Mouse (Mus musculus) embryonic facial prominence, embryonic 11.5 days (tissue): ENCODE data around the gene Usp8. TPM values are rescaled to one million over a fixed set of nuclear protein-coding genes. Genes with fewer than 3 reads are reported as not detected.

Experiments
- ATAC-seq: fragments of 200-750 bp; cut with Nextera tagmentation; replicated peaks from 2 replicates; pipeline ENCODE4 v1.8.0; 2017; ENCODE audit warnings: low read depth; ENCODE audit not compliant: insufficient number of reproducible peaks, low FRiP score, low TSS enrichment
- DNase-seq: peaks from one replicate; pipeline ENCODE4 v3.0.0-alpha.2; 2015; ENCODE audit warnings: low spot score
- H3K27ac ChIP-seq: fragments of 300-500 bp; sonication (generic); replicated peaks from 2 replicates; pipeline ENCODE4 v1.5.1; 2014; ENCODE audit warnings: mild to moderate bottlenecking, low read depth, low read length, control low read depth
- H3K27me3 ChIP-seq: fragments of 300-500 bp; sonication (generic); 2 replicates; pipeline ENCODE4 v1.6.1; 2014; ENCODE audit warnings: mild to moderate bottlenecking, low read length, moderate library complexity, mixed read lengths; ENCODE audit not compliant: control insufficient read depth, insufficient read depth
- H3K36me3 ChIP-seq: fragments of 300-500 bp; sonication (generic); replicated peaks from 2 replicates; pipeline ENCODE4 v1.6.1; 2014; ENCODE audit warnings: low read depth, mild to moderate bottlenecking, low read length, moderate library complexity, mixed read lengths; ENCODE audit not compliant: control insufficient read depth, insufficient read depth
- H3K4me1 ChIP-seq: fragments of 300-500 bp; sonication (generic); 2 replicates; pipeline ENCODE4 v1.6.1; 2014; ENCODE audit warnings: low read length, mixed read lengths; ENCODE audit not compliant: control insufficient read depth, insufficient read depth
- H3K4me2 ChIP-seq: fragments of 300-500 bp; sonication (generic); 2 replicates; pipeline ENCODE4 v1.6.1; 2014; ENCODE audit warnings: low read depth, mild to moderate bottlenecking, control low read depth, low read length, moderate library complexity
- H3K4me3 ChIP-seq: fragments of 300-500 bp; sonication (generic); 2 replicates; pipeline ENCODE4 v1.5.1; 2014; ENCODE audit warnings: low read depth, low read length, control low read depth
- H3K9ac ChIP-seq: fragments of 300-500 bp; sonication (generic); replicated peaks from 2 replicates; pipeline ENCODE4 v1.6.1; 2014; ENCODE audit warnings: mild to moderate bottlenecking, control low read depth, low read length
- H3K9me3 ChIP-seq: fragments of 300-500 bp; sonication (generic); replicated peaks from 2 replicates; pipeline ENCODE4 v1.6.1; 2016; ENCODE audit warnings: mild to moderate bottlenecking, low read length, inconsistent platforms, mixed read lengths; ENCODE audit not compliant: control insufficient read depth
- WGBS: fragments of 180-500 bp; shearing (Covaris S2); extraction: QIAGEN DNeasy Blood & Tissue Kit; methylation state at CpG from one replicate; pipeline ENCODE4 v1.1.7; 2014; 5-methylcytosine and 5-hydroxymethylcytosine counted together
- polyA plus RNA-seq: library from polyadenylated mRNA; unstranded; fragments of >200 nt; fragmentation: Nextera tagmentation; extraction: Ambion mirVana; gene quantifications from 2 replicates; pipeline ENCODE4 v1.2.1, GENCODE M21; 2014

Gene Usp8
- polyA plus RNA-seq, 1 experiment from 2014 or later: 52.5 TPM

DNA sequence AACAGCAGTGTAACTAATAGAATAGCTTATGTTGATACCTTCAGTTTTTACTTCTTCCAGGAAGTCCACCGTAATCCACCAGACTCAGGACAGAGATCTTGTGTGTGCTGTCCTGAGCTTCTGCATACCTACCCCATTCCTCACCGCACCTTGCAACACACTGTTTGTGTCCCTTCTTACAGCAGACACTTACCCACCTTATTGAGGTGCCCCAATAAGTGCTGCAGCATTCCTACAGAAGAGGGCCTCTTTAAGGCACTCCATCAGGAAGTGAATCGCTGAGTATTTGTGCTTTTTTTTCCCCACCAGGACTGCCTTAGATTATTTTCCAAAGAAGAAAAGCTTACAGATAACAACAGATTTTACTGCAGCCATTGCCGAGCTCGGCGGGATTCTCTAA is 48.5 kb downstream of the Usp8 start:
- H3K9ac ChIP-seq: no peak overlapping the region
- no peak overlapping the region for H3K27ac ChIP-seq
- no peaks in the 10 kb centered on the region for H3K4me1 ChIP-seq
- H3K36me3 ChIP-seq: peaks cover 2% of the 10 kb centered on the region
- no peak overlapping the region for H3K4me2 ChIP-seq
- H3K27me3 ChIP-seq: no peaks in the 10 kb centered on the region
- ATAC-seq (no peak), DNase-seq (no peak)
- 98% methylated on average over 6 of the region's 6 CpGs for WGBS
- H3K9me3 ChIP-seq: no peaks in the 10 kb centered on the region
- H3K4me3 ChIP-seq: no peak overlapping the region

DNA sequence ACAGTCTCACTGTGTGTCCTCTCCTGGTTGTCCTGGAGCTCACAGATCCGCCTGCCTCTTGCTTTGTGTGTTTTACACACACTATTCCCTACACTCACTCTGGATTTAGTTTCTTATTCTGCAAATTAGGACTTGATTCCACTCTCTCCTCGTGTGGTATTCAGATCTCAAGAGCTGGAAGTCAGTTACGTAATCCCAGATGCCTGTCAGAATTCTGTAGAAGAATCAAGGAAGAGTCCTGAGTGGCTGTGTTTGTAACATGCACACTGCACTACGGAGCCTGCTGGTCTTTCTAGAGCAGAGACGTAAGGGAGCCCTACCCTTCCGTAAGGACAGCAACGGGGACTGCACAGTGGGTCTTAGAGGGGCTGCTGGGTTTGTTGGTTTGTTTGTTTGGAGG is 52.2 kb downstream of the Usp8 start:
- Histone ChIP-seq H3K9ac (no peak overlapping the region), H3K4me1 (no peaks in the 10 kb centered on the region), H3K4me2 (no peak overlapping the region), H3K4me3 (no peak overlapping the region), H3K27me3 (no peaks in the 10 kb centered on the region), H3K36me3 (peaks cover 6% of the 10 kb centered on the region; the same call in 1 of the 2 replicates), H3K9me3 (no peaks in the 10 kb centered on the region), H3K27ac (no peak overlapping the region)
- DNase-seq: no peak
- ATAC-seq: no peak
- 88% methylated on average over 7 of the region's 7 CpGs for WGBS

DNA sequence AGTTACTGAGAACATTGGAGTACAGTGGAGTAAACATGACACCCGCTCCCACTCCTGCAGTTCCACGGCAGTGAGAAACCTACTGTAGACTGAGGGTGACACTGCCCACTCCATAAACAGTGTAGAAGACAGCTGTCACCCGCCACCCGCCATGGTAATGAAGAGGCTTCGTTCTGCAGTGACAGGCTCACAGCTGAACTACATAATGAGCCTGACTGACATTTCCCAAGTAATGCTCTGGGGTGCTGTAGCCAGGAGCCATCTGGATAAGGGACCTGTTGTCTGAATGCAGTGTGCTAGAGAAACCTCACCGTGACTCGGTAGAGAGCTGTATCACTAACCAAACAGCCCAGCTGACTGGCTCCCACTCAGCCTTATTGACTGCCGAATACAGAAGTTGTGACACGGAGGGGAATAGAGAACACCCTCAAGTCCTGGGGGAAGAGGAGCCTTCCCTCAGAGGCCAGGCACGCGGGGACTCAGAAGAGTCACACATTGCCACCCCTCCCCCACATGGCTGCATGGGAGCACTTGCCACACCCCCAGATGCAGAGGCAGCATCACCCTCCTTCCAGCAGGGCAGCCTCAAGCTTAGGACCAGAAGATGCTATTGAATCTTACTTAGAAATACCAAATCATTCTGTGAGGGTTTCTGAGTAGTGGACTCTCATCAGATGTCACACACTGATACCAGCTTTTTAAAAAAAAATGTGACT is 58.9 kb downstream of the Usp8 start:
- Histone ChIP-seq H3K27me3 (no peaks in the 10 kb centered on the region), H3K27ac (no peak overlapping the region), H3K9ac (no peak overlapping the region), H3K4me3 (no peak overlapping the region), H3K36me3 (peaks cover 3% of the 10 kb centered on the region; the same call in 1 of the 2 replicates), H3K4me1 (no peaks in the 10 kb centered on the region), H3K4me2 (no peak overlapping the region), H3K9me3 (no peaks in the 10 kb centered on the region)
- DNase-seq (peak; percentile 14), ATAC-seq (peak; percentile 48; the same call in 1 of the 2 replicates)
- 54% methylated on average over 11 of the region's 11 CpGs for WGBS

DNA sequence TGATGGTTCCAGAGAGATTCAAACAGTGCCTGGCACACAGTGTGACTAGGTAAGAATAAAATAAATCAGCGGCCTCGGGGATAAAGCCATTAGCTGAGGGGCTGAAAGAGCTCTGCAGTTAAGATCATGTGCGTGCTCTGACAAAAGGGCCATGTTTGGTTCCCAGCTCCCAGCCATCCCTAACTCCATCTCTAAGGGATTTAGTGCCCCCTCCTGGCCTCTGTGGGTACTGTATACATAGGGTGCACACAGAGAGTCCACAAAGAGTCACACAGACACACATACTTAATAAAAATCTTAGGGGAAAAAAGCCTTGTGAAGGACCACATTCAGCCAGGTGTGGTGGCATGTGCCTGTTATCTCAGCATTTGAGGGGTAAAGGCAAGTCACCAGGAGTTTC is 60.5 kb downstream of the Usp8 start:
- WGBS: 98% methylated on average over 3 of the region's 3 CpGs
- Histone ChIP-seq H3K27me3 (no peaks in the 10 kb centered on the region), H3K27ac (no peak overlapping the region), H3K4me1 (no peaks in the 10 kb centered on the region), H3K9ac (no peak overlapping the region), H3K4me3 (no peak overlapping the region), H3K9me3 (no peaks in the 10 kb centered on the region), H3K36me3 (no peaks in the 10 kb centered on the region), H3K4me2 (no peak overlapping the region)
- no peak for DNase-seq
- no peak for ATAC-seq

DNA sequence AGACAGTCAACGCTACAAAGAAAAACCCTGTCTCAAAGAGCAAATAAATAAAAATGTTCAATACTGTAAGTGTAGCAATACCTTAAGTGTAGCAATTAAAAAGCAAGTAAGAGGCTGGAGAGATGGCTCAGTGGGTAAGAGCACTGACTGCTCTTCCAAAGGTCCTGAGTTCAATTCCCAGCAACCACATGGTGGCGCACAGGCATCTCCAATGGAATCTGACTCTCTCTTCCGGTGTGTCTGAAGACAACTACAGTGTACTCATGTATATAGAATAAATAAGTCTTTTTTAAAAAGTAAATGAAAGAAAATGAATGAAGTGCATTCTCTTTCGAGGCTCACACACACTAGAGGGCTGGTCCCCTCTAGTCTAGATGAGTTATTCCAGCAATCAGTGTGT is 61.1 kb downstream of the Usp8 start:
- Histone ChIP-seq H3K4me1 (no peaks in the 10 kb centered on the region), H3K27me3 (no peaks in the 10 kb centered on the region), H3K9ac (no peak overlapping the region), H3K36me3 (no peaks in the 10 kb centered on the region), H3K4me2 (no peak overlapping the region), H3K27ac (no peak overlapping the region), H3K9me3 (no peaks in the 10 kb centered on the region), H3K4me3 (no peak overlapping the region)
- ATAC-seq (no peak), DNase-seq (no peak)
- 72% methylated on average over 4 of the region's 4 CpGs for WGBS

DNA sequence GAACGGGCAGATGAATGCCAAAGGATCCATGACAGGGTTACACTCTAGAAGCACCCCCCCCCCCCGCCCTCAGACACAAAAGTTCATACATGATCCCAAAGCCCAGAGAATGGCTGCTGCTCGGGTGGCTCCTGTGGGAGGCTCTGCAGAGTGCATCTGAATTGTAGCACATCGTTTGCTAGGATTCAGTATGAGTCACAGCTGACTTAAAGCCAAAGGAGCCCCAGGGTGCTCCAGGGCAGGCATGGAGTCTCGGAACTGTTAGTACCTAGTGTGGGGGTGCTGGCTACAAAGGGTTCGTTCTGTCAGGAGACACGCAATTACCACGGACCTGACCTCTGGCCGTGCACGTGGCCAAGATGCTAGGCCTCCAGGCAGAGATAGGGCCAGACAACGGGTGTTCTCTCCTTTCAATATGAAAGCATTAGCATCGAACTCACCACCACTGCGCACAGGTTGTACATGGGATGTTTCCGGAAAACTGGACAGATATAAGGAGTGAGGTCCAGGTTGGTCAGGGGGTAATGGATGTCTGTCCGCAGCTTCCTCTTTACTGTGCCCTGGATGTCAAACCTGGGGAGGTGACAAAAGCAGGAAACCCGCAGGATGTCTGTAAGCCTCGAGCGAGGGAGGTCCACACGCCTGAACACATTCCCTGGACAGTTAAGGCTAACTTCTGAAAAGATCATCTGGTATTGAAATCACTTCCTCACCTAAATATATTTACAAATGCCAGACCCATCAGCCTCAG is 62.5 kb downstream of the Usp8 start:
- 74% methylated on average over 19 of the region's 19 CpGs for WGBS
- H3K36me3 ChIP-seq: no peaks in the 10 kb centered on the region
- no peaks in the 10 kb centered on the region for H3K9me3 ChIP-seq
- no peaks in the 10 kb centered on the region for H3K4me1 ChIP-seq
- H3K9ac ChIP-seq: no peak overlapping the region
- no peak overlapping the region for H3K27ac ChIP-seq
- no peaks in the 10 kb centered on the region for H3K27me3 ChIP-seq
- DNase-seq (no peak), ATAC-seq (no peak)
- no peak overlapping the region for H3K4me2 ChIP-seq
- no peak overlapping the region for H3K4me3 ChIP-seq

DNA sequence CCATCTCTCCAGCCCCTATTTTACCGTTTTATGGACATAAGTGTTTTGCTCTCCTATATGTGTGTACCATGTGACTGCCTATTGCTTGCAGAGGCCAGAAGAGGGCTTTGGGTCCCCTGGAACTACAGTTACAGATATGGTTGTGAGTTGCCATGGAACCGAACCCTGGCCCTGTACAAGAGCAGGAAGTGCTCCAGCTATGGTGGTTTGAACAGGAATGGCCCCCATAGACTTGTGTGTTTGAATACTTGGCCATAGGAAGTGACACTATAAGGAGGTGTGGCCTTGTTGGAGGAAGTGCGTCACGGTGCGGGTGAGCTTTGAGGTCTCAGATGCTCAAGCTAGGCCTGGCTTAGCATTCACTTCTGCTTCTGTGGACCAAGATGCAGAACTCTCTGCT is 65.1 kb downstream of the Usp8 start:
- WGBS: 88% methylated on average over 5 of the region's 5 CpGs
- DNase-seq: no peak

DNA sequence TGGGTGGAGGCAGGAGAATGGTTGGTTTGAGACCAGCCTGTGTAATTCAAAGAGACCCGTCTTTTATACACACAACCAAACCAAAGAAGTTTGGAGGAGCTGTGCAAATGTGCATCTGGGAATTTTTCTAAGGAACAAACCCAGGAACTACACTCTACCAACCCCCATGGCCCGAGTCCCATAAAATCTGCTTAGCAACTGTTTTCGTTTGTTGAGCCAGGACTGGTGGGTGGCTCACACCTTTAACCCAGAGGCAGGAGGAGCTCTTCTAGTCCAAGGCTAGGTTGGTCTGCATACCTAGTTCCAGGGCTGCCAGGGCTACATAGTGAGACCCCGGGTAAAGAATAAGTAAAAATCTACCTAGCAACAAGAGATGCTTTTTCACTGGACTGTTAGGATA is 68.8 kb downstream of the Usp8 start:
- ATAC-seq (no peak), DNase-seq (no peak)
- 69% methylated on average over 4 of the region's 4 CpGs for WGBS
- H3K4me2 ChIP-seq: no peak overlapping the region
- no peak overlapping the region for H3K4me3 ChIP-seq
- H3K27ac ChIP-seq: no peak overlapping the region
- no peaks in the 10 kb centered on the region for H3K36me3 ChIP-seq
- no peaks in the 10 kb centered on the region for H3K9me3 ChIP-seq
- H3K9ac ChIP-seq: no peak overlapping the region
- no peaks in the 10 kb centered on the region for H3K4me1 ChIP-seq
- H3K27me3 ChIP-seq: no peaks in the 10 kb centered on the region

More for the DNA sequence above, 65.1 kb downstream of the Usp8 start:
- Histone ChIP-seq H3K27me3 (no peaks in the 10 kb centered on the region), H3K4me2 (no peak overlapping the region), H3K9ac (no peak overlapping the region), H3K9me3 (no peaks in the 10 kb centered on the region), H3K4me1 (no peaks in the 10 kb centered on the region), H3K36me3 (no peaks in the 10 kb centered on the region), H3K4me3 (no peak overlapping the region), H3K27ac (no peak overlapping the region)
- no peak for ATAC-seq
